Mouse (Mus musculus) intestine, embryonic 15.5 days (tissue): ENCODE results near the gene Ttc28. TPM values are rescaled to one million over a fixed set of nuclear protein-coding genes. Genes with fewer than 3 reads are reported as not detected.

Experiments
- ATAC-seq: fragments of 200-750 bp; cut with Nextera tagmentation; 2 replicates; pipeline ENCODE4 v1.8.0; 2017; ENCODE audit warnings: moderate TSS enrichment, moderate library complexity
- H3K27ac ChIP-seq: fragments of 300-500 bp; sonication (generic); 2 replicates; pipeline ENCODE4 v1.5.1; 2015; ENCODE audit warnings: mild to moderate bottlenecking, inconsistent platforms
- H3K27me3 ChIP-seq: fragments of 300-500 bp; sonication (generic); replicated peaks from 2 replicates; pipeline ENCODE4 v1.6.1; 2015; ENCODE audit warnings: inconsistent platforms
- H3K36me3 ChIP-seq: fragments of 300-500 bp; sonication (generic); 2 replicates; pipeline ENCODE4 v1.6.1; 2015; ENCODE audit warnings: inconsistent platforms
- H3K4me1 ChIP-seq: fragments of 300-500 bp; sonication (generic); replicated peaks from 2 replicates; pipeline ENCODE4 v1.6.1; 2015; ENCODE audit warnings: inconsistent platforms
- H3K4me2 ChIP-seq: fragments of 300-500 bp; sonication (generic); replicated peaks from 2 replicates; pipeline ENCODE4 v1.6.1; 2015; ENCODE audit warnings: mild to moderate bottlenecking, inconsistent platforms
- H3K4me3 ChIP-seq: fragments of 300-500 bp; sonication (generic); replicated peaks from 2 replicates; pipeline ENCODE4 v1.5.1; 2015; ENCODE audit warnings: inconsistent platforms
- H3K9ac ChIP-seq: fragments of 300-500 bp; sonication (generic); 2 replicates; pipeline ENCODE4 v1.6.1; 2015; ENCODE audit warnings: inconsistent platforms
- H3K9me3 ChIP-seq: fragments of 300-500 bp; sonication (generic); 2 replicates; pipeline ENCODE4 v1.6.1; 2016; ENCODE audit warnings: inconsistent platforms
- WGBS: fragments of 180-500 bp; shearing (Covaris S2); methylation state at CpG from one replicate; pipeline ENCODE4 v1.1.7; 2015; 5-methylcytosine and 5-hydroxymethylcytosine counted together
- polyA plus RNA-seq: library from polyadenylated mRNA; unstranded; fragments of >200 nt; fragmentation: Nextera tagmentation; extraction: Ambion mirVana; gene quantifications from 2 replicates; pipeline ENCODE4 v1.2.1, GENCODE M21; 2015

The Ttc28 gene
- polyA plus RNA-seq, 1 experiment from 2014 or later: 6.9 TPM

DNA sequence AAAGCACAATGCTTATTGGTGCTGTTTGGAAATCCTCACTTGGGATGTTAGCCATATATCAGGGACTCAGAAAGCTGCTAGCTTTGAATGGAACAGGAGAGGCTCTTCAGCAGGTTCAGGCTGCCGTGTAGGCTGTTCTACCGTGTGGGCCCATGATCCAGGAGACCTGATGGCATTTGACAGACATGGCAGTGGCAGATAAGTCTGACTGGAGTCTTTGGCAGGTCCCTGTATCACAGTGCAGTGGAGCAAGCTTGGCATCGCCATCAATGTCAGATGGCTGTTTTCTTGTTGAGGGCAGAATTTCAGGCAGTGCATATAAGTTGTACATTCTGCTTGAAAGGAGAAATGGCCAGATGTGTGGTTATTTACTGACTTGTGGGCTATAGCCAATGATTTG, 11.0 kb downstream of the Ttc28 start:
- 95% methylated on average over 3 of the region's 3 CpGs for WGBS
- no peak overlapping the region for H3K4me2 ChIP-seq
- no peaks in the 10 kb centered on the region for H3K36me3 ChIP-seq
- no peak for ATAC-seq
- no peak overlapping the region for H3K4me3 ChIP-seq
- no peak overlapping the region for H3K27ac ChIP-seq
- no peaks in the 10 kb centered on the region for H3K9me3 ChIP-seq
- no peaks in the 10 kb centered on the region for H3K4me1 ChIP-seq
- no peak overlapping the region for H3K9ac ChIP-seq
- no peaks in the 10 kb centered on the region for H3K27me3 ChIP-seq

- Histone ChIP-seq H3K4me3 (no peak overlapping the region), H3K27me3 (no peaks in the 10 kb centered on the region), H3K9ac (no peak overlapping the region), H3K27ac (no peak overlapping the region), H3K4me2 (no peak overlapping the region), H3K36me3 (no peaks in the 10 kb centered on the region), H3K9me3 (no peaks in the 10 kb centered on the region), H3K4me1 (no peaks in the 10 kb centered on the region)
- 66% methylated on average over 7 of the region's 7 CpGs for WGBS
- ATAC-seq: no peak
These were observed 17.6 kb downstream of the Ttc28 start for GRCm38 (mm10) chr5:110897114-110897788.

DNA sequence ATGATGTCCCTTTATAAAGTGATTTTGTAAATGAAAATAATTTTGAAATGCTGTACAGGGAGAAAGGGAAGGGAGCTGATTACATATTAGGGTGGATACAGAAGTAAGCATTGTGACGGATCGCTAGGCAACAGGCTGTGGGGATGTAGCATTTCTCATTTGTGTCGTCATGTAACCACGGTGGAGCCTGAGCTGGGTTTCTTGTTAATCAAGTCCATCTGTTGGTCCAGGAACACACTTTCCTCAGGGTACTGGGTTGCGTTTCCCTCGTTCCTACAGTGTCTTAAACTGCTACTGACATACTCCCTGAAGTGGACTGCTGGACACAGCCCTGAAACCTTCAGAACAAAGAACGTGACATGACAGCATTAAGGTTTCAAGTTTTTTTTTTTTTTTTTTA, 18.6 kb downstream of the Ttc28 start:
- H3K4me2 ChIP-seq: no peak overlapping the region
- H3K4me1 ChIP-seq: no peaks in the 10 kb centered on the region
- 78% methylated on average over 7 of the region's 7 CpGs for WGBS
- no peaks in the 10 kb centered on the region for H3K27me3 ChIP-seq
- H3K36me3 ChIP-seq: no peaks in the 10 kb centered on the region
- no peak overlapping the region for H3K27ac ChIP-seq
- H3K4me3 ChIP-seq: no peak overlapping the region
- no peaks in the 10 kb centered on the region for H3K9me3 ChIP-seq
- no peak overlapping the region for H3K9ac ChIP-seq
- ATAC-seq: no peak

- Histone ChIP-seq H3K27me3 (no peaks in the 10 kb centered on the region), H3K4me2 (no peak overlapping the region), H3K27ac (no peak overlapping the region), H3K4me1 (no peaks in the 10 kb centered on the region), H3K9me3 (no peaks in the 10 kb centered on the region), H3K4me3 (no peak overlapping the region), H3K9ac (no peak overlapping the region), H3K36me3 (no peaks in the 10 kb centered on the region)
- WGBS: 87% methylated on average over 4 of the region's 4 CpGs
- no peak for ATAC-seq
These were observed 19.2 kb downstream of the Ttc28 start for GRCm38 (mm10) chr5:110898785-110899184.

GRCm38 (mm10) chr5:110900331-110900730, 20.7 kb downstream of the Ttc28 start:
- H3K4me3 ChIP-seq: no peak overlapping the region
- H3K36me3 ChIP-seq: no peaks in the 10 kb centered on the region
- ATAC-seq: no peak
- H3K4me1 ChIP-seq: no peaks in the 10 kb centered on the region
- H3K9ac ChIP-seq: no peak overlapping the region
- no peaks in the 10 kb centered on the region for H3K27me3 ChIP-seq
- H3K27ac ChIP-seq: no peak overlapping the region
- H3K4me2 ChIP-seq: no peak overlapping the region
- H3K9me3 ChIP-seq: no peaks in the 10 kb centered on the region

GRCm38 (mm10) chr5:110906708-110907107, 27.1 kb downstream of the Ttc28 start:
- H3K27me3 ChIP-seq: no peaks in the 10 kb centered on the region
- H3K27ac ChIP-seq: no peak overlapping the region
- no peak overlapping the region for H3K4me3 ChIP-seq
- WGBS: 93% methylated on average over 1 of the region's 1 CpGs
- H3K9me3 ChIP-seq: no peaks in the 10 kb centered on the region
- H3K4me2 ChIP-seq: no peak overlapping the region
- no peak for ATAC-seq
- no peaks in the 10 kb centered on the region for H3K4me1 ChIP-seq
- no peak overlapping the region for H3K9ac ChIP-seq
- no peaks in the 10 kb centered on the region for H3K36me3 ChIP-seq

- H3K9me3 ChIP-seq: no peaks in the 10 kb centered on the region
- H3K36me3 ChIP-seq: no peaks in the 10 kb centered on the region
- no peak for ATAC-seq
- H3K4me2 ChIP-seq: no peak overlapping the region
- no peak overlapping the region for H3K27ac ChIP-seq
- H3K27me3 ChIP-seq: no peaks in the 10 kb centered on the region
- no peak overlapping the region for H3K9ac ChIP-seq
- H3K4me1 ChIP-seq: no peaks in the 10 kb centered on the region
- H3K4me3 ChIP-seq: no peak overlapping the region
These were observed 29.3 kb downstream of the Ttc28 start for GRCm38 (mm10) chr5:110908879-110909278.

- Histone ChIP-seq H3K27ac (no peak overlapping the region), H3K9me3 (no peaks in the 10 kb centered on the region), H3K4me1 (no peaks in the 10 kb centered on the region), H3K27me3 (no peaks in the 10 kb centered on the region), H3K4me2 (no peak overlapping the region), H3K36me3 (no peaks in the 10 kb centered on the region), H3K4me3 (no peak overlapping the region), H3K9ac (no peak overlapping the region)
- no peak for ATAC-seq
- 84% methylated on average over 4 of the region's 4 CpGs for WGBS
These were observed 30.5 kb downstream of the Ttc28 start for GRCm38 (mm10) chr5:110909955-110910589.

DNA sequence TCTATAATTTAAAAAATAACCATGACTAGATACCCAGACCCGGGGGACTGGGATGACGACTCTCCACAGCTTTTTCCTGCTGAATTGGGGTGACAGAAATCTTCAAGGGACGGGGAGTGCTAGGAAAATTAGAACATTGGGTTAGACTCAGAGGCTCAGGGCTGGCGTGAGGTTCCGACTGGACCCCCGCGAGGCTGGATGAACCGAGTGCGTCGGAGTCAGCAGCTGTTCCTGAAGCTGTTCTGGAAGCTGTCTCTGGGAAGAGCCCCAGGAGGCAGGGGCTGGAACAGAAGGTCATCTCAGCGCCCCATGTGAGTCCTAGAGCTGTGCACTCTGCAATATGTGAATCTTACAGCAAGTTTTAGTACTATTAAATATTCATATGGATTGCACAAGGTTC, 35.3 kb downstream of the Ttc28 start:
- no peak for ATAC-seq
- Histone ChIP-seq H3K9me3 (no peaks in the 10 kb centered on the region), H3K4me2 (no peak overlapping the region), H3K36me3 (no peaks in the 10 kb centered on the region), H3K27ac (no peak overlapping the region), H3K9ac (no peak overlapping the region), H3K4me1 (no peaks in the 10 kb centered on the region), H3K4me3 (no peak overlapping the region), H3K27me3 (no peaks in the 10 kb centered on the region)
- WGBS: 81% methylated on average over 11 of the region's 11 CpGs

GRCm38 (mm10) chr5:110916241-110916640, 36.6 kb downstream of the Ttc28 start:
- Histone ChIP-seq H3K36me3 (no peaks in the 10 kb centered on the region), H3K27ac (no peak overlapping the region), H3K4me2 (no peak overlapping the region), H3K9ac (no peak overlapping the region), H3K4me3 (no peak overlapping the region), H3K27me3 (no peaks in the 10 kb centered on the region), H3K9me3 (no peaks in the 10 kb centered on the region), H3K4me1 (no peaks in the 10 kb centered on the region)
- no peak for ATAC-seq
- WGBS: 83% methylated on average over 3 of the region's 3 CpGs

GRCm38 (mm10) chr5:110919541-110919940, 39.9 kb downstream of the Ttc28 start:
- no peak overlapping the region for H3K9ac ChIP-seq
- H3K4me1 ChIP-seq: no peaks in the 10 kb centered on the region
- H3K4me2 ChIP-seq: no peak overlapping the region
- no peaks in the 10 kb centered on the region for H3K27me3 ChIP-seq
- WGBS: 88% methylated on average over 4 of the region's 4 CpGs
- H3K9me3 ChIP-seq: no peaks in the 10 kb centered on the region
- H3K36me3 ChIP-seq: no peaks in the 10 kb centered on the region
- H3K4me3 ChIP-seq: no peak overlapping the region
- no peak overlapping the region for H3K27ac ChIP-seq
- no peak for ATAC-seq

- no peaks in the 10 kb centered on the region for H3K27me3 ChIP-seq
- 16% methylated on average over 1 of the region's 1 CpGs for WGBS
These were observed 43.7 kb downstream of the Ttc28 start for GRCm38 (mm10) chr5:110923336-110923735.

GRCm38 (mm10) chr5:110924636-110925035, 45.0 kb downstream of the Ttc28 start:
- ATAC-seq: no peak
- Histone ChIP-seq H3K27me3 (no peaks in the 10 kb centered on the region), H3K9ac (no peak overlapping the region), H3K27ac (no peak overlapping the region), H3K4me3 (no peak overlapping the region), H3K36me3 (no peaks in the 10 kb centered on the region), H3K9me3 (no peaks in the 10 kb centered on the region), H3K4me2 (no peak overlapping the region), H3K4me1 (no peaks in the 10 kb centered on the region)
- WGBS: 93% methylated on average over 3 of the region's 3 CpGs

More at GRCm38 (mm10) chr5:110923336-110923735, 43.7 kb downstream of the Ttc28 start:
- no peak overlapping the region for H3K4me2 ChIP-seq
- H3K9ac ChIP-seq: no peak overlapping the region
- H3K36me3 ChIP-seq: no peaks in the 10 kb centered on the region
- no peaks in the 10 kb centered on the region for H3K4me1 ChIP-seq
- no peak overlapping the region for H3K4me3 ChIP-seq
- no peak for ATAC-seq
- H3K9me3 ChIP-seq: no peaks in the 10 kb centered on the region
- no peak overlapping the region for H3K27ac ChIP-seq
